Mouse (Mus musculus) CH12.LX (cell line): ENCODE results near the gene Kif1bp. TPM values are rescaled to one million over a fixed set of nuclear protein-coding genes. Genes with fewer than 3 reads are reported as not detected.
A peak's percentile ranks its signal among the peaks of the same experiment; 100 is the strongest.

Source experiments
- DNase-seq: peaks from one replicate; pipeline ENCODE4 v3.0.0-alpha.2; 2013; ENCODE audit errors: extremely low read depth
- H3K27ac ChIP-seq: 2 replicates; pipeline ENCODE4 v1.5.1; 2012; ENCODE audit warnings: low read depth, mild to moderate bottlenecking, control low read depth, moderate library complexity; ENCODE audit not compliant: insufficient read depth
- H3K27me3 ChIP-seq: replicated peaks from 2 replicates; pipeline ENCODE3; 2012; ENCODE audit warnings: inconsistent platforms
- H3K36me3 ChIP-seq, 2 experiments: replicated peaks in 1 of 2; 2 replicates each; pipeline versions ENCODE3 to v1.6.1; 2012; ENCODE audit warnings: inconsistent platforms in 1 of 2, low read length in 1 of 2, mild to moderate bottlenecking in 1 of 2, mixed read lengths in 1 of 2, moderate library complexity in 1 of 2; ENCODE audit not compliant: control insufficient read depth in 1 of 2, insufficient read depth in 1 of 2
- H3K4me1 ChIP-seq, 2 experiments: 2 replicates each; pipeline ENCODE4 v1.6.1; 2012; ENCODE audit warnings: inconsistent platforms in 1 of 2, moderate library complexity in 1 of 2; ENCODE audit not compliant: insufficient read depth in 2 of 2, control insufficient read depth in 1 of 2
- H3K4me2 ChIP-seq: 2 replicates; pipeline ENCODE4 v1.6.1; 2012; ENCODE audit warnings: low read depth, mild to moderate bottlenecking, control low read depth; ENCODE audit not compliant: poor library complexity, insufficient read depth, severe bottlenecking
- H3K4me3 ChIP-seq, 3 experiments: fragments of 150-350 bp in 1 of 3; sonication (generic) in 1 of 3; replicated peaks in 1 of 3; 2 replicates each; pipeline versions ENCODE3 to v1.5.1; 2011 to 2012; ENCODE audit warnings: low read depth in 2 of 3, low read length in 2 of 3, mild to moderate bottlenecking in 2 of 3, moderate library complexity in 2 of 3, control low read depth in 1 of 3, improper control_type of control experiment in 1 of 3, inconsistent platforms in 1 of 3, mixed read lengths in 1 of 3; ENCODE audit not compliant: poor library complexity in 1 of 3
- H3K79me2 ChIP-seq: replicated peaks from 2 replicates; pipeline ENCODE4 v1.6.1; 2012; ENCODE audit warnings: mild to moderate bottlenecking, moderate library complexity; ENCODE audit not compliant: control insufficient read depth, poor library complexity, insufficient read depth, severe bottlenecking; ENCODE audit errors: extremely low read depth
- H3K9ac ChIP-seq: 2 replicates; pipeline ENCODE4 v1.6.1; 2012; ENCODE audit warnings: low read depth, mild to moderate bottlenecking, control low read depth, moderate library complexity; ENCODE audit not compliant: insufficient read depth
- H3K9me3 ChIP-seq: replicated peaks from 2 replicates; pipeline ENCODE3; 2012; ENCODE audit warnings: low read length, inconsistent platforms, mixed read lengths
- BHLHE40 ChIP-seq: IDR thresholded peaks from 2 replicates; pipeline ENCODE4 v1.6.1; 2011; ENCODE audit warnings: mild to moderate bottlenecking, low read depth, low read length, improper control_type of control experiment
- CHD1 ChIP-seq: IDR thresholded peaks from 2 replicates; pipeline ENCODE4 v1.6.1; 2012; ENCODE audit warnings: low read depth, low read length, improper control_type of control experiment, inconsistent platforms
- CHD2 ChIP-seq: IDR thresholded peaks from 2 replicates; pipeline ENCODE4 v1.6.1; 2011; ENCODE audit warnings: low read length, improper control_type of control experiment
- CTCF ChIP-seq, 2 experiments: IDR thresholded peaks in 1 of 2; conservative IDR thresholded peaks in 1 of 2; 2 replicates each; pipeline ENCODE4 v1.5.1; 2011 to 2012; ENCODE audit warnings: low read depth in 2 of 2, low read length in 2 of 2, improper control_type of control experiment in 1 of 2, inconsistent platforms in 1 of 2, mild to moderate bottlenecking in 1 of 2, moderate library complexity in 1 of 2
- E2F4 ChIP-seq: IDR thresholded peaks from 2 replicates; pipeline ENCODE4 v1.6.1; 2011; ENCODE audit warnings: low read depth, low read length, improper control_type of control experiment; ENCODE audit not compliant: insufficient replicate concordance
- ELF1 ChIP-seq: IDR thresholded peaks from 2 replicates; pipeline ENCODE4 v1.6.1; 2014; ENCODE audit warnings: low read depth, mild to moderate bottlenecking, inconsistent platforms, low read length, improper control_type of control experiment
- EP300 ChIP-seq: IDR thresholded peaks from 2 replicates; pipeline ENCODE4 v1.6.1; 2011; ENCODE audit warnings: low read length, improper control_type of control experiment
- ETS1 ChIP-seq: conservative IDR thresholded peaks from 2 replicates; pipeline ENCODE4 v1.6.1; 2012; ENCODE audit warnings: low read depth, mild to moderate bottlenecking, inconsistent platforms, low read length, improper control_type of control experiment, moderate library complexity
- GABPA ChIP-seq: IDR thresholded peaks from 2 replicates; pipeline ENCODE4 v1.6.1; 2012; ENCODE audit warnings: low read depth, low read length, improper control_type of control experiment, inconsistent platforms; ENCODE audit not compliant: insufficient replicate concordance
- HCFC1 ChIP-seq: IDR thresholded peaks from 2 replicates; pipeline ENCODE4 v1.6.1; 2012; ENCODE audit warnings: low read depth, mild to moderate bottlenecking, inconsistent platforms, low read length, improper control_type of control experiment
- IRF4 ChIP-seq: IDR thresholded peaks from 2 replicates; pipeline ENCODE4 v1.6.1; 2014; ENCODE audit warnings: low read depth, mild to moderate bottlenecking, inconsistent platforms, low read length, improper control_type of control experiment
- JUN ChIP-seq: IDR thresholded peaks from 2 replicates; pipeline ENCODE4 v1.6.1; 2011; ENCODE audit warnings: low read depth, mild to moderate bottlenecking, low read length, improper control_type of control experiment, moderate library complexity; ENCODE audit not compliant: insufficient read depth
- JUND ChIP-seq: conservative IDR thresholded peaks from 2 replicates; pipeline ENCODE4 v1.6.1; 2011; ENCODE audit warnings: low read depth, low read length, improper control_type of control experiment
- KAT2A ChIP-seq: IDR thresholded peaks from 2 replicates; pipeline ENCODE4 v1.6.1; 2012; ENCODE audit warnings: low read length, improper control_type of control experiment, inconsistent platforms; ENCODE audit not compliant: insufficient replicate concordance
- MAFK ChIP-seq: IDR thresholded peaks from 2 replicates; pipeline ENCODE4 v1.6.1; 2011; ENCODE audit warnings: low read length, improper control_type of control experiment; ENCODE audit not compliant: insufficient replicate concordance
- MAX ChIP-seq: IDR thresholded peaks from 2 replicates; pipeline ENCODE4 v1.6.1; 2011; ENCODE audit warnings: low read length, improper control_type of control experiment
- MAZ ChIP-seq: IDR thresholded peaks from 2 replicates; pipeline ENCODE4 v1.6.1; 2012; ENCODE audit warnings: low read depth, mild to moderate bottlenecking, inconsistent platforms, low read length, improper control_type of control experiment, moderate library complexity
- MEF2A ChIP-seq: IDR thresholded peaks from 2 replicates; pipeline ENCODE4 v1.6.1; 2014; ENCODE audit warnings: low read depth, mild to moderate bottlenecking, inconsistent platforms, low read length, improper control_type of control experiment, borderline replicate concordance
- MXI1 ChIP-seq: IDR thresholded peaks from 2 replicates; pipeline ENCODE4 v1.6.1; 2011; ENCODE audit warnings: mild to moderate bottlenecking, low read depth, low read length, improper control_type of control experiment
- MYC ChIP-seq: IDR thresholded peaks from 2 replicates; pipeline ENCODE4 v1.6.1; 2011; ENCODE audit warnings: low read depth, mild to moderate bottlenecking, improper control_type of control experiment, low read length
- NELFE ChIP-seq: IDR thresholded peaks from 2 replicates; pipeline ENCODE4 v1.6.1; 2011; ENCODE audit warnings: low read depth, low read length, improper control_type of control experiment
- NRF1 ChIP-seq: IDR thresholded peaks from 2 replicates; pipeline ENCODE4 v1.6.1; 2014; ENCODE audit warnings: low read depth, mild to moderate bottlenecking, inconsistent platforms, low read length, improper control_type of control experiment, moderate library complexity
- PAX5 ChIP-seq: IDR thresholded peaks from 2 replicates; pipeline ENCODE4 v1.6.1; 2012; ENCODE audit warnings: low read length, inconsistent platforms, mixed read lengths
- POLR2A ChIP-seq: IDR thresholded peaks from 2 replicates; pipeline ENCODE4 v1.6.1; 2011; ENCODE audit warnings: low read depth, mild to moderate bottlenecking, improper control_type of control experiment, low read length
- POLR2AphosphoS2 ChIP-seq: IDR thresholded peaks from 2 replicates; pipeline ENCODE4 v1.6.1; 2011; ENCODE audit warnings: low read depth, low read length, improper control_type of control experiment
- RAD21 ChIP-seq: IDR thresholded peaks from 2 replicates; pipeline ENCODE4 v1.6.1; 2011; ENCODE audit warnings: low read depth, mild to moderate bottlenecking, low read length, improper control_type of control experiment, moderate library complexity
- RCOR1 ChIP-seq: conservative IDR thresholded peaks from 2 replicates; pipeline ENCODE4 v1.6.1; 2012; ENCODE audit warnings: low read depth, mild to moderate bottlenecking, inconsistent platforms, low read length, improper control_type of control experiment
- SIN3A ChIP-seq: IDR thresholded peaks from 2 replicates; pipeline ENCODE4 v1.6.1; 2012; ENCODE audit warnings: low read length, improper control_type of control experiment, inconsistent platforms
- SMC3 ChIP-seq: IDR thresholded peaks from 2 replicates; pipeline ENCODE4 v1.6.1; 2011; ENCODE audit warnings: low read depth, low read length, improper control_type of control experiment
- TBP ChIP-seq: conservative IDR thresholded peaks from 2 replicates; pipeline ENCODE4 v1.6.1; 2011; ENCODE audit warnings: low read depth, low read length, improper control_type of control experiment
- TCF12 ChIP-seq: IDR thresholded peaks from 2 replicates; pipeline ENCODE4 v1.6.1; 2014; ENCODE audit warnings: low read depth, mild to moderate bottlenecking, inconsistent platforms, low read length, improper control_type of control experiment
- UBTF ChIP-seq: IDR thresholded peaks from 2 replicates; pipeline ENCODE4 v1.6.1; 2012; ENCODE audit warnings: low read depth, mild to moderate bottlenecking, inconsistent platforms, low read length, improper control_type of control experiment, moderate library complexity
- USF1 ChIP-seq: IDR thresholded peaks from 2 replicates; pipeline ENCODE4 v1.6.1; 2014; ENCODE audit warnings: low read depth, mild to moderate bottlenecking, inconsistent platforms, low read length, improper control_type of control experiment
- USF2 ChIP-seq: conservative IDR thresholded peaks from 2 replicates; pipeline ENCODE4 v1.6.1; 2011; ENCODE audit warnings: low read depth, low read length, improper control_type of control experiment
- ZC3H11A ChIP-seq: IDR thresholded peaks from 2 replicates; pipeline ENCODE4 v1.6.1; 2012; ENCODE audit warnings: low read depth, mild to moderate bottlenecking, inconsistent platforms, low read length, improper control_type of control experiment
- ZKSCAN1 ChIP-seq: IDR thresholded peaks from 2 replicates; pipeline ENCODE4 v1.6.1; 2012; ENCODE audit warnings: low read depth, inconsistent platforms, low read length, improper control_type of control experiment, borderline replicate concordance
- ZMIZ1 ChIP-seq: IDR thresholded peaks from 2 replicates; pipeline ENCODE4 v1.6.1; 2012; ENCODE audit warnings: low read depth, mild to moderate bottlenecking, inconsistent platforms, low read length, improper control_type of control experiment
- ZNF384 ChIP-seq: IDR thresholded peaks from 2 replicates; pipeline ENCODE4 v1.6.1; 2012; ENCODE audit warnings: low read depth, low read length, improper control_type of control experiment, inconsistent platforms
- dilution Hi-C: fragments of 300-500 bp; cut with MboI; formaldehyde crosslinking; loops from 2 replicates; pipeline ENCODE4 v1.14.3; 2020; ENCODE audit warnings: low sequenced_read_pairs; ENCODE audit not compliant: extremely low pct_unique_long_range_greater_than_20kb, extremely low pct_ligation_motif_present
- in situ Hi-C: fragments of 300-500 bp; cut with MboI; formaldehyde crosslinking; loops from 3 replicates; pipeline ENCODE4 v1.14.3; 2019; ENCODE audit warnings: low sequenced_read_pairs, low pct_ligation_motif_present, low pct_unique_long_range_greater_than_20kb, mixed read lengths
- polyA plus RNA-seq: library from polyadenylated mRNA; unstranded; fragments of >175 nt; gene quantifications from 2 replicates; pipeline ENCODE4 v1.2.1, GENCODE M21; 2012; ENCODE audit warnings: low read depth; ENCODE audit not compliant: insufficient read length
- total RNA-seq, 2 experiments: library from RNA; depleted of rRNA; stranded (reverse); fragments of 300-350 nt in 1 of 2; fragments of >200 nt in 1 of 2; gene quantifications; 2 replicates each; pipeline ENCODE4 v1.2.3; 2012 to 2014

The Kif1bp gene
- total and polyA plus RNA-seq, 3 experiments = 12.9 to 23.1 (median 15.3) TPM

DNA sequence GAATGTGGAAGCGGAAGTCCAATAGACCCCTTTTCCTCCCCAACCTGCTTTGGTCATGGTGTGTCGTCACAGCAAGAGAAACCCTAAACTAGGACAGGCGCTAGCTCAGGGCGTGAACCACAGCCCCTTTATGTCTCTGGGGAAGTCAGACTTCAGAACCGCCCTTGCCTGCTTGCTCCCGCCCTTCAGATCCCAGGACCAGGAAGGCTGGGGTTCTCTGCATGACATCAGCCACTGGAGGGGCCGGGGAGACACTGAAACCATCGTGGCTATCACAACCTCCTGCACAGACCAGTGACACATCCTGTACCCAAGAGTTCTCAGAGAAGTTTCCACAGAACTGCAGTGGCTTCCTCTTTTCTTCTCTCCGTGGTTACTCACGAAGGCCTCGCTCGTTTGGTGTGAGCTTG lies 34.9 kb downstream of the Kif1bp start:
- Histone ChIP-seq H3K36me3 (peaks cover 9 to 17% of the 10 kb centered on the region in 2 experiments), H3K4me1 (peaks cover 10 to 60% of the 10 kb centered on the region in 2 experiments), H3K9ac (peak overlapping the region; percentile 73), H3K4me2 (peak overlapping the region; percentile 96), H3K79me2 (no peaks in the 10 kb centered on the region), H3K9me3 (no peaks in the 10 kb centered on the region), H3K27me3 (no peaks in the 10 kb centered on the region), H3K4me3 (peak overlapping the region; percentile 23 to 48 (median 41)), H3K27ac (peak overlapping the region; percentile 100)
- TF ChIP-seq HCFC1 = peak; percentile 51; the same call in 1 of the 2 replicates
- peak; percentile 82 for TF ChIP-seq CHD2
- peak; percentile 99 for TF ChIP-seq ETS1
- TF ChIP-seq JUND = peak; percentile 85
- TF ChIP-seq NRF1 = no peak; the same call in 1 of the 2 replicates
- no peak for TF ChIP-seq PAX5
- peak; percentile 90 for TF ChIP-seq BHLHE40
- no peak for TF ChIP-seq CTCF (conservative IDR thresholded peaks at IDR 0.05 in 1 of 2, IDR thresholded peaks at IDR 0.05 in 1 of 2; ENCODE audit: low read depth in 2 of 2, low read length in 2 of 2)
- TF ChIP-seq MAZ = peak; percentile 95
- TF ChIP-seq POLR2AphosphoS2 = no peak
- TF ChIP-seq MXI1 = peak; percentile 75
- TF ChIP-seq USF1 = no peak
- peak; percentile 97 for TF ChIP-seq EP300
- peak; percentile 75 for TF ChIP-seq MAX
- TF ChIP-seq ELF1 = peak; percentile 79
- peak; percentile 14 for TF ChIP-seq RAD21
- peak; percentile 71; the same call in 1 of the 2 replicates for TF ChIP-seq CHD1
- peak; percentile 71; the same call in 1 of the 2 replicates for TF ChIP-seq SIN3A
- peak; percentile 55; the same call in 1 of the 2 replicates for TF ChIP-seq TBP
- peak; percentile 92 for TF ChIP-seq MYC
- TF ChIP-seq UBTF = peak; percentile 64; the same call in 1 of the 2 replicates
- TF ChIP-seq ZKSCAN1 = no peak
- TF ChIP-seq RCOR1 = peak; percentile 79; the same call in 1 of the 2 replicates
- peak; percentile 93 for TF ChIP-seq TCF12
- peak; percentile 63 for TF ChIP-seq POLR2A
- TF ChIP-seq JUN = peak; percentile 85
- peak; percentile 85 for TF ChIP-seq MAFK
- no peak for TF ChIP-seq ZC3H11A
- peak; percentile 24 for TF ChIP-seq SMC3
- peak; percentile 94 for TF ChIP-seq IRF4
- peak; percentile 92 for TF ChIP-seq MEF2A
- TF ChIP-seq NELFE = no peak
- peak; percentile 74 for TF ChIP-seq ZMIZ1
- no peak; the same call in 1 of the 2 replicates for TF ChIP-seq E2F4
- TF ChIP-seq KAT2A = peak; percentile 60; the same call in 1 of the 2 replicates
- TF ChIP-seq USF2 = no peak
- TF ChIP-seq GABPA = no peak
- TF ChIP-seq ZNF384 = no peak
- DNase-seq = peak; percentile 98
- in situ Hi-C loops = loop anchor here (5.0 kb wide), 1 partner anchor 36 kb away; no protein-coding TSS in a partner anchor
- dilution Hi-C loops = no loop called here
